Mouse (Mus musculus): ENCODE measurements at regions not wholly inside any gene's neighbourhood (a gene's known extent, or its start where the extent isn't known, plus 50 kb on each side); places are given as distances from the start of the nearest gene placed in this dataset.

DNA sequence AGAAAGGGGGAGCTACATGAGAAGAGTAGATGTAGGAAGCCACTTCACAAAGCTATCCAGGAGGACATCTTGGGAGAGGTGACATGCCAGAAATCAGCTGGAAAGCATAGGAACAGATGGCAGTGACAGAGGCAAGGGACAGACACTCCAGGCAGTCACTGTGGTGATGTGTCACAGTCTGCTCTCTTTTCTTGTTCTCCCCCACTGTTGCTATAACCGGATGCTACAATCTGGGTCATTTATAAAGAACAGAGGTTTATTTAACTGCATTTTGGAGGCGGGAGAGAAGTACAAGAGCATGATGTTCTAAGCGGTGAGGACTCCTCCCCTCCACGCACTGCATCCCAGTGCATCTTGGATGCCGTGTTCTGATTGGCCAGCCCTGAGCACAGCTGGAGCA is 133.8 kb upstream of the Med13l start:
- no peak for DNase-seq (ENCODE audit: low spot score)

DNA sequence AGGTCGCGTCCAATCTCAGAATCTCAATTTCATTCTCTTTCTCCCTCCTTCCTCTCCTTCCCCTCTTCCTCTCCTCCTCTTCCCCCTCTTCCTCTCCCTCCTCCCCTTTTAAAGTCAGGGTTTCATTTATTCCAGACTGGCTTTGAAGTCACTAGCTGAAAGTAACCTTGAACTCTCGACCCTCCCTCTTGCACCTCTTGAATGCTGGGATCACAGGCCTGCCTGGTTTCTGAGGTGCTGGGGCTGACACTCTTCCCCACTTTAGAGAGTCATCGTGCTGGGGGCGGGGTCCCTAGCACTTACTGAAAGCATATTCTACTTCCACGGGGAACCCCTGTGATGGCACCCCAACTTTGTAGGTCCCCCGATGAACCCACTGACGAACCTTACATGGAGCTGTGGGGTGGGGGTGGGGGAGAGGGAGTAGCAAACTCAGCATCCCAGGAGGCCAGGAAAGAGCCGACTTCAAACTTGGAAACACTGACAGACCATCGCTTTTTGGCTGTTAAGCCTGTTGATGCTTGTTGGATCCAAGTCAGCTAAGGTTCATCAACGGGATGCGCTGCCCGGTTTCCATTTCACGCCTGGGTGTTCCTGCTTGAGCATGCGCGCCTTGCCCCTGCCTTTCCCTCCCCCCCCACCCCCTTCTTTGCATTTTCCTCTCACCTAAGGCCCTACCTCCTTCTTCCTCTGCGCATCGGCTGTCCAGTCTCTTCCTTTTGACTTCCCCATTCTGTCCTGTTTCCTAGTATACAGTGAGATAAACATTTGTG is 132.0 kb upstream of the Med13l start:
- no peak for DNase-seq (ENCODE audit: low spot score)

DNA sequence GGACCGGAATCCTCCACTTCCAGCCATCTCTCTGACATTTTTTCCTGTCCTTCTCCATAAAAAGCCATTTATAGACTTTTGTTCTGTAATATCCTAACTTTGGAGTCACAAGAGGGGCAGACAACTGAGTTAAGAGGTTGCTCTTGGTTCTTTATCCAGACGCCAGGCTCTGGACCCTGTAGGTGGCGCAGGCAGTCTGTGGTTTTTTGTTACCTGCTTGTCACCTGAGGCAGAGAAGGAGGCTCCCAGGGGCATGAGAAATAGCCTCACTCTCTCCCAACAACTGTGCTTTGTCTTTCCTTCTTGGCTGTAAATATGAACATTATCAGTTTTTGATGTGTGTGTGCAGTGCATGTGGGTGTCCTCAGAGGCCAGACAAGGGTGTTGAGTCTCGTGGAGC is 126.9 kb upstream of the Med13l start:
- DNase-seq (ENCODE audit: low spot score), result no peak

DNA sequence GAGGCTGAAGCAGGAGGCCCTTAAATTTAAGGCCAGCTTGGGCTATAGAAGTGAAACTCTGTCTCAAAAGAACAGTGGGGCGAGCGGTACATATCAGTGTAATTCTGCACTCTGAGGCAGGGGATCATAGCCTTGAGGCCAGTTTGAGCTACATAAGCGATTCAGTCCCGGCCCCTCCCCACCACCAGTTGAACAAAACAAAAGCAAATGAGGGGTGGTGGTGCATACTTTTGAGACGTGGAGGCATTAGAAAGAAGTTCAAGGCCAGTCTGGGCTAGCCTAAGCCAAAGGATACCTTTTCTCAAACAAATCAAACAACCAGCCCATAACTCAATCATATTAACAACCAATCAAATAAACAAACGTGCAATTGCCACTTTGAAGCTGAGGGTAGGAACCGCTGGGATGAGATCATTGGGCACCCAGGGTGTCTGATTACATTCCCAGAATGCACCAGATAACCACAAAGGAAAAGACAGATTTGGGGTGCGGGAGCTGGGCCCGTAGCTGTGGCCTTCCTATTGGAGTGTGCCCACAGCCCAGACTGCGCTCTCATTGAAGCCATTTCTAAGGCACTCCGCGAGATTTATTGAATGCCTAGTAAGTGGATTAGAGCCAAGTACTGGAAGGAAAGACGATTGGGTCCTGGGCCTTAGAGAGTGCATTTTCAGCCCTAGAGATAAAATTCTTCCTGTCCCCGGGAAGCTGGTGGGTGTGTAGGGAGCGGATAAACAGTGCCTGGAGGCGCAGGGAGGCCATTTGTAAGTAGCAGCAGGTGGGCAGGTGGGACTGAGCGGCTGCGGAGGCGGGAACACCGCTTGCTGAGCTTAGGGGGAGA is 125.5 kb upstream of the Med13l start:
- DNase-seq (ENCODE audit: low spot score), result no peak

DNA sequence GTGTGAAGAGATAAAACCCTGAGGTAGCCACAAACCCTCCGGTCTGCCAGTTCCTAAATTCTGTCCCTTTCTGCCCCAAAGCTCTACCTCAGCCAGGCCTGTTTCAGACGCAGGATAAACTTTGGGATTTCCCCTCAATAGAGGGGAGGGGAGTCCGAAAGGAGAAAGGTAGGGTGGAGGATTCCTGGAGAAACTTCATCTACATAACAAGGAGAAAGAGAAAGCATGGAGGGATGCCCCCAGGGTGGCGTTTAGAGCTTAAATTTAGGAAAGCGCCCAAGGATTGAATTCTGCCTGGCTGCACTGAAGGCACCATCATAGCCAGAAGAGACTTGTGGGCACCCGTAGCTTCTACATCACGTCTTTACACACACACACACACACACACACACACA is 124.9 kb upstream of the Med13l start:
- DNase-seq (ENCODE audit: low spot score), result no peak

DNA sequence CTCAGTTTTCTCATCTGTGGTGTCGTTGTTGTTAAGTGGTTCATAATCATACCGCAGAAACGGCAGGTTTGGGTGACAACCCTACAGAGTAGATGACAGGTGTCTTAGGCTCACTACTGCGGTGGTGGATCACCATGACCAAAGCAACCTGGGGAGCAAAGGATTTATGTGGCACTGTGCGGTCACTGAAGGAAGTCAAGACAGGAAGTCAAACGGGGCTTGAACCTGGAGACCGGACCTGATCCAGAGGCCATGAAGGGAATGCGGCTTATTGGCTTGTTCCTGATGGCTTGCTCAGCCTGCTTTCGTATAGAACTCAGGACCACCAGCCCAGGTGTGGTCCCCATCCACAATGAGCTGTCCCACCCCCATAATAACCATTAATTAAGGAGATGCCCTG is 124.4 kb upstream of the Med13l start:
- DNase-seq (ENCODE audit: low spot score), result no peak

DNA sequence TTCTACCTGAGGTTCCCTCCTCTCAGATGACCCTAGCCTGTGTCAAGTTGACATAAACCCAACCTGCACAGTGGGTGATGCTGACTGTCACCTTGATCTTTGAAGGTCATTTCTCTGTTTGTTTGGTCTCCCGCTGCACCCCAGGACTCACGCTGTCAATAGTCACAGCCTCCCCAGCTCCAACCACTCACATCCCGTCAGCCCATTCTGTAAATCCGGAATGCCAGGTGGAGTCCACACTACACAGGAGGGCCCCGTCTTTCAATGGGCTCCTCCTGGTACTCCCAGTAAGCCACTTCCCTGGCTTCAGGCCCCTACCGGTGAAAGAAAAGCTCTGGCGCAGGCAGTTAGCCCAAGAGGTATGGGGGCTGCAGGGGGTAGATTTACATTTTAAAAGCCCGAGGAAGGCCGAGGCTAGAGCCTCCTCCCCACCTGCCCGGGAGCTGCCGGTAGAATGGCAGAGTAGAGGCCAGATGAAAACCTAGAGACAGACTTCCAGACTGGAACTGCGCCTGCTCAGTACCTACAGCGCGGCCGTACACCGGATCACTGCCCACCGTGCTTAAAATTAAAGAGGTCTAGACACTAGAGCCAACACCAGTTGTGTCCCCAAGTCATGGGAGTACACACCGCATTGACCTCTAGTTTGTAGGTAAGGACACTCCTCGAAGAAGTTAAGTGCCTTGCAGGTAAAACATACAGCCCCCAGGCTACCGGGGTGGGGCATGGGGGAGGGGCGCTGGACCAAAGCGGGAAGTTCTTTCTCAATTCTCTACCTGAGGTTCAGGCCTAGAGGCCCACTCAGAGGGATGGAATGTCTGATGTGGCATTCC is 123.8 kb upstream of the Med13l start:
- DNase-seq (ENCODE audit: low spot score), result no peak

DNA sequence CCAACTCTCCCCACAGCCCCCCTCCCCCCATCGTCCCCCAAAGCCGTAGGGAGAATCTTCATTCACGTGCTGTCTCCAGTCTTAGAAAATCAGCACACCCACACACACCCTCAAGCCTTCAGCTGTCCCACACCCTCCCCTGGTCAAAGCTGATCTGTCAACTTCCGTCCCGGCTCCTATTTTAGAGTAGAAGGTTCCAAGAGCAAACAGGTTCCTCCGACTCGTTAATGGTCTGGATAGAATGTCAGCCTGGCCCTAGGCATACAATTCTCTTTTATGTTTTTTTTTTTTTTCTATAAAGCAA is 123.2 kb upstream of the Med13l start:
- no peak for DNase-seq (ENCODE audit: low spot score)

DNA sequence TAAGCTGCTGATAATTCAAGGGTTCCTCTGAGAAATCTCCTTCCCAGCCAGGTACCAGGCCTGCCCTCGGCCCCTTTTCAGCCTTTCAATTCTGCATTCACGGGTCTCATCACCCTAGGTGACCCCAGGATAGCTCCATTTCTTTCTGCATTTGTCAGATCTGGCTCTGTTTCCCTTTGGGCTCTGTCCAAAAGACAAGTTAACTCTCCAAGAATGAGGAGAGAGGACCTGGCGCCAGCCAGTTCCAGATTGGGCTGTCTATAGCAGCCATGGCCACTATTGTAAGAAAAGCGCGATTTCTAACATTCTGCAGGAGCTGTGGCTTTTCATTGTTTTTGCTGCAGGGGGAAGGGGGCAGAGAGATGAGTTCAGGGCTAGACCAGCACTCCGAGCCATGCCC is 122.5 kb upstream of the Med13l start:
- DNase-seq (ENCODE audit: low spot score), result no peak

DNA sequence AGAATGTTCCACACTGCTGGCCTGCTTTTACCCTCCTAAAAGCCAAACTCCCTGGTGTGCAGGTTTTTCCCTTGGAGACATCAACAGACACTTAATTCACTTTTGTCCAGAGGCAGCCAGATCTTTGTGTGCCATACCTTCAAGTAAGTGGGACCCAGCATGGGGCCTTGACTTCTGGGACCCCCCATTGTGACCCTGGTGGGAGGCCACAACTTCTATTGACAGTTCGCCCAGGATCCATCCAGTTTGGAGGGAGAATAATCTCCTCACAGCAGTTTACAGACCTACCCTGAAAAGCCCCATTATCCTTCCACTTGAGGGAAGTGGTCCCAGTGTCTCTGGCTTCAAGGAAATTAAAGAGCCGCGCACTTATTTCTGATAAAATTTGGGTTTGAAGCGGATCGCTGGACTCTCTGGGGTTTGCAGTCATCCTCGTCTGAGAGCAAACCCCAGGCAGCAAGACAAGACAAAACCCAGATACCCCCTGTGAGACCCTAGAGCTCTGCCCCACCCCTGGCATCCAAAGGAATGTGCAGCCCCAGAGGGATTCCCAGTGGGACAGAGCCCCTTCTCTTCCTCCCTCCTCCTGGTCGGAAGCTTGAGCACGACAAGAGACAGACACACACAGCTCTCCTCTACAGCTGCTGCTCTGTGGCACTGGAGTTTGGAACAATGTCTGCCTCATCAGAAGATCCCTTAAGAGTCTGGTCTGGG is 115.8 kb upstream of the Med13l start:
- no peak for DNase-seq (ENCODE audit: low spot score)

DNA sequence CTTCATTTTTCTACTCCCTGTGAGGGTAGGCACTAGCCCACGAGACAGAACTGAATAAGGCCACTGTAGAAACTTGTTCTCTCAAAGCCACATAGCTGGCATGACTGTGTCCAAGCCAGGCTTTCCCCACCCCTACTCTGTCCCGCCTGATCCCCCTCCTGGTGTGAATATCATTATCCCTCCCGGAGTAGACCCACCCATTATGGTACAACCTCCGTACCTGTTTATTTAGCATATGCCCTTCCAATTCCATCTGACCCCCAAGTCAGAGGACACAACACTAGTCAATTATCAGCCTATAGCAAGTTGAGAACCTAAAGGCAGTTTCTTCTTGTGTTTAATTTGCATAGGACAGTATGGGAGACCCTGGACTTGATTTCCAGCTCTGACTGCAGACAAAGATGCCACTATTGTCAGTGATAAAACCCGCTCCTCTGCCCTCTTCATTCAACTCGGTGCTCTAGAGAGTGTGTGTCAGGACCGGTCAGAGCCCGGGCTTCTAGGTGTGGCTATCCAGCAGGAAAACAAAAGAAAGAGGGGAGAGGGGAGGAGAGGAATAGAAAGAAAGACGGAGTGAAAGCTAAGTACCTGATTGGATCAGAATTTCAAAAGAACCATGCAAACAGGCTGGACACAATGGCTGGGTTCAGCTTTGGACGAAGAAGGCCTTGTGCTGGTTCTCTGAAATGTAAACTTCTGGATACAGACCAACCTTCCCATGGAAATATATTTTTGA is 115.1 kb upstream of the Med13l start:
- DNase-seq (ENCODE audit: low spot score), result no peak

DNA sequence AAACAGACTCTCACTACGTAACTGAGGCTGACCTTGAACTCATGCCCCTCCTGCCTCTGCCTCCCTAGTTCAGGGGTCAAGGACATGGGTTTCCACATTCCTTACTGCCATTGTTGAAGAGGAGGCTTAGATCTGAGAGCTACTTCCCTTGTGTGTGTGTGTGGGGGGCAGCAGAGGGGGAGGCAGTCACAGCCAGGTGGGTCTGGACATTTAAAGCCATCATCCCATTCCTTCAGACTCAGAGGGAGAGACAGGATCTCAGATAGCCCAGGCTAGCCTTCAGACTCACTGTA is 114.5 kb upstream of the Med13l start:
- no peak for DNase-seq (ENCODE audit: low spot score)

DNA sequence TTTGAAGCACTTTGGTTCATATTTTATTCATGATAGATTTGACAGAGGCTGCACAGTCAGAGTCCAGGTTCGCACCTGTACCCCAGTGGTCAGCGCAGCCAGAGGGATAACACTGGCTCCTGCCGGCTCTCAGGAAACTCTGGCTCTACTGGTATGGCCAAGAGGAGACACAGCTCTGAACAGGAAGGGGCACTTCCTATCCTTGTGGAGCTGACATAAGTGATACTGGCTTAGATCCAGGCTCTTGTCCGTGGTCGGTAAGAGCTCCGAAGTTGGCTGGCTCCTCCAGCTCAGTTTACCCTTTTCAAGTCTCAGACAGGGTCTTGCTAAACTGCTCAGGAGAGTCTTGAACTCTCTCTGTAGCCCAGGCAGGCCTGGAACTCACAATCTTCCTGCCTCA is 113.6 kb upstream of the Med13l start:
- DNase-seq (ENCODE audit: low spot score), result no peak

DNA sequence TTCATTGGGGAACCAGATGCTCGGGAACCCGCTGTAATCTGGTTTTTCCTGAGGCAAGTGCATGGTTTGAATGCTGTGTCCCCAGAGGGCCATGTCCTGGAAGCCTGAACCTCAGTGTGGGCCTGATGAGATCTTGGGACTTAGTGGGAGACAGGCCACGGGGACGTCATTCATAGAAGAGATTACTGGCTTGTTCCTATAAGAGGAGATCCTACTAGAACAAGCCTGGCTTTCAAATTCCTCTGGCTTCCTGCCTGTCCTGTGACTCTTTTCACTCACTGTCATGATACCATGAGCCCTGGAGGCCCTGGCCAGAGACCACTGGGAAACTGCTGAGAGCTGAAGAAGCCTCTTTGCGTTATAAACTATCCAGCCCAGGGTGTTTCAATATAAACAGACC is 113.1 kb upstream of the Med13l start:
- DNase-seq (ENCODE audit: low spot score), result no peak

DNA sequence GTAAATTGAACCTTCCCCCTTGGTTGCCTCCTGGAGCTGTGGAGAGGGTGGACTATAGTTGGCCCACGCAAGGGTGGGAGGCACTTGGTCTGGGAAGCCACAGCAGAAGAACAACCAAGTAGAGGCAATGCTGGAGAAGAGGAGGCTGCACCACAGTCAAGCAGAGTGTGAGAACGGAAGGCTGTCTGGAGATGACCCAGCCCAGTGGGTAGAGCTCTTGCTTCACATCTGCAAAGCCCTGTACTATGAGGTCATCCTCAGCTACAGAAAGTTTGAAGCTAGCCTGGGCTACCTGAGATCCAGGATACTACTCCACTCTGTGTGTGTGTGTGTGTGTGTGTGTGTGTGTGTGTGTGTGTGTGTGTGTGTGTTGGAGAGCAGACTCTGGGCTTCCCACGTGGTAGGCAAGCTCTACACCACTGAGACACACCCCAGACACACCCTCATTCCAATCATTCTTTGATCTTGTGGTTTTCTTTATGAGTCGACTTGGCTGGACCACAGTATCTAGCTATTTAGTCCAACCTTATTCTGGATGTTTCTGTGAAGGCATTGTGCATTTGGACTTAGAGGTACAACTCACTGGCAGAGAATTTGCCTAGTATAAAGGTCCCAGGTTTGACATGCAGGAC is 111.5 kb upstream of the Med13l start:
- no peak for DNase-seq (ENCODE audit: low spot score)

DNA sequence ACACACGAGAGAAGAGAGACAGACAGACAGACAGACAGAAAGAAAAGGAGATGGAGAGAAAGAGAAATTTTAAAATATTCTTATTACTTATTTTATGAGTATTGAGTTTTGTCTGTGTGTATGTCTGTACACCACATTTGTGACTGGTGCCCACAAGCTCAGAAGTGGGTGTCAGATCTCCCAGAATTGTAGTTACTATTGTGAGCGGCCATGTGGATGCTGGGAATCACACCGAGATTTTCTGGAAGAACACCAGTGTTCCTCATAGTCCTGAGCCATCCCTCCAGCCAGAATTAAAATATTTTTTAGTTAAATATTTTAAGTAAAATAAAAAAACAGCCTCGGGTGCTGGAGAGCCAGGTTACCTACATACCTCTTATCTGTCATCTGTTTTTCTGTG is 110.6 kb upstream of the Med13l start:
- no peak for DNase-seq (ENCODE audit: low spot score)

DNA sequence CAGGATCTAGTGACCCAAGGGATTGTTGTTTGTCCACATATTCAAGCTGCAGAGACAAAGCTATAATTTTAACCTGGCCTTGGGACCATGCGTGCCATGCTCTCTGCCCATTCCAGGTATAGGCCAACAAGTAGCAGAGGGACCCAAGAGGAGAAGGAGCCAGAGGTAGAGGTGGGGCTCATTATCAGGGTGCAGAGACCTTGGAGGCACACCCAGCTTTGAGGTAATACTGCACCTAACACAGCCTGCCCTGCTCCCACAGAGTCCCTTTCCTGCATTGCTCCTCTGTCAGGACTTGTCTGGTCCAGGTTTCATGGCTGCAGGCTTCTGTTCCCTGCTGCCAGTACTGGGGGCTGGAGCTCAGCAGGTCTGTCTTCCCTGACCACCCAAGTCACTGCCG is 108.4 kb upstream of the Med13l start:
- no peak for DNase-seq (ENCODE audit: low spot score)

DNA sequence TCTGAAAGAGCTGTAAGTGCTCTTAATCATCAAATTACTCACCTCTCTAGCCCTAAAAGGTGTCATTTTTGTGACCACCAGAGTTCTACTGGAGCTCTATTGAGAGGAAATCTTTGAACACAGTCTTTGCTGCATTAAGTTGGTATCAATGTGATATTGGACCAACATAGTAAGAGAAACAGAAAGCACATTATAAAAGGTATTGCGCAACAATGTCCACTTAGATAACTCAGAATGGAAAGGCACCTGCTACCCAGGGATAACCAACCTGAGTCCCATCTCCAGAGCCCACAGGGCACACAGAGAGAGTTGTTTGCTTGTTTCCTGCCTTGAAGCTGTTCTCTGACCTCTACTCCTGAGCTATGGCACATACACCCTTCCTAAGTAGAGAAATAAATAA is 106.4 kb upstream of the Med13l start:
- no peak for DNase-seq (ENCODE audit: low spot score)

DNA sequence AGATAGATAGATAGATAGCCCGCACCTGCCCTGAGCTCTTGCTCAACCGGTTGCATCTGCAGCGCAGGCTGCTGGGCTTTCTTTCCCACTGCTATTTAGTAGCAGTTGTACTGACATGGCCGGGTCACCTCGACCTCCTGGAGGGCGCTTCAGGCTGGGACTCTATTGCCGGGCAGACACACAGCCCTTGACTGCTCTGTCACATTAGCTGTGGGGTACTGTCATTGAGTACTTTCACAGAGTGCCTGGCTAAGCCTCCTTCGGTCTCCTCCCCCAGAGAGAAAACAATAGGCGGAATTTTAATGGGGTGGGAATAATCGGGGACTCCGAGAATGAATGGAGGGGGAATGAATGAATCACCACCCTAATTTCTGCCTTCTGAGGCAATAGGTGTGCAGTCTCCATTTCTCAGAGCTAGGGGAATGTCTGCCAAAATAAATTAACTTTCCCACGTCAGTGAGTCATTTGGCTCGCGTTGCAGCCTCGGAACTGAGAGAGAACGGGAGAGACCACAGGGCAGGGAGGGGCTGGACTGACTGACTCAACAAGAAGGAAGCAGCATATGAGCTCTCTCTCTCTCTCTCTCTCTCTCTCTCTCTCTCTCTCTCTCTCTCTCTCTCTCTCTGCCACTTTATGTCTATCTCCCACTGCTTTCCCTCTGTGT is 101.6 kb upstream of the Med13l start:
- peak; percentile 50 for DNase-seq (ENCODE audit: low spot score)

DNA sequence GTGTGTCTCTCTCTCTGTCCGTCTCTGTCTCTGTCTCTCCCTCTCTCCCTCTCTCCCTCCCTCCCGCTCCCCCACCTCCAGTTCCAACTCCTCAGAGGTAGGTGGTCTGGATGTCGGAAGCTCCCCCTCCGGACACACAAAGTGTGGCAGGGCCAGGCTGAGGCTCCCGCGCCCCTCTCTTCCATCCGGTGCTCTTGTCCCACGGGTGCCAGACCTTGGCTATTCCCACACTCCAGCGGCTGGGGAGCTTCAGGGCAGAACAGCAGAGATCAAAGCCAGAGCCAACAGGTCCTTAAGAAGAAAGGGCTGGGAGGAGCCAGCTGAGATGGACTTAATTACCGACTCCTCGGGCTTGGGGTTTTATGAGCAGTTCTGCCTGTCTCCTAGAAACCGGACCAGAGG is 101.1 kb upstream of the Med13l start:
- peak; percentile 40 for DNase-seq (ENCODE audit: low spot score)

DNA sequence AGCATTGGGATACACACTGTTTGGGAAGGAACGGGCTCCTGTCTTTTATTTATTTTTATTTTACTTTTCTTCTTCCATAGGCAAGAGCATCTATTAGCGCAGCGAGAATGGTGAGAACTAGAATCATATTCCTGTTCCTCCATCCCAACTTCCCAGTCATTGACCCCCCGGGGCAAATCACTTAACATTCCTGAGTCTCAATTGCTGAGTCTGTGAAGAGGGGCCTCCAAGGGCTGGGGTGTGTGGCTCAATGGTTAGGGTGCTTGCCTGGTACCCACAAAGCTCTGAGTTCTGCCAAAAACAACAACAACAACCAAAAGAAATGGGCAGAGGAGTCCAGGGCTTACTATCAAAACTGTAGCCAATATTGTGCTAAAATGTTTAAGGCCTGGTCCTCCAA is 98.5 kb upstream of the Med13l start:
- no peak for DNase-seq (ENCODE audit: low spot score)
